Mouse (Mus musculus) megakaryocyte, adult 5-6 weeks (primary cell): ENCODE measurements around the gene Rtn4. TPM values are rescaled to one million over a fixed set of nuclear protein-coding genes. Genes with fewer than 3 reads are reported as not detected.

ENCODE experiments used
- total RNA-seq, 2 experiments: library from RNA; stranded (forward) in 1 of 2; stranded (reverse) in 1 of 2; fragments of 153-499, 151-499 nt in 1 of 2; fragments of 221-1000, 200-1000 nt in 1 of 2; gene quantifications; 2 replicates each; pipeline versions ENCODE4 v1.2.3 to v1.2.4; 2015 to 2017

Gene Rtn4
- total RNA-seq, 2 experiments from 2014 or later = 128 to 142 TPM

Other genes with a start within 250 kb of the Rtn4 start
- 27.6 and 32.4 TPM in 2 replicates for gene Prorsd1, start 177.9 kb upstream of the Rtn4 start, total RNA-seq (2015)
- gene Prorsd1, start 177.9 kb upstream of the Rtn4 start, total RNA-seq (2017) = 33.0 and 40.1 TPM in 2 replicates
- gene Mtif2, start 166.5 kb upstream of the Rtn4 start, total RNA-seq (2015) = 11.4 and 14.3 TPM in 2 replicates
- 35.4 and 35.9 TPM in 2 replicates for gene Mtif2, start 166.5 kb upstream of the Rtn4 start, total RNA-seq (2017)
- 0.41 and 0.49 TPM in 2 replicates for gene Clhc1, start 145.0 kb upstream of the Rtn4 start, total RNA-seq (2015)
- gene Clhc1, start 145.0 kb upstream of the Rtn4 start, total RNA-seq (2017) = 0.04 TPM in 1 of 2 replicates, not detected in the other
- gene Rps27a, start 144.8 kb upstream of the Rtn4 start, total RNA-seq (2015) = 1,480 and 1,646 TPM in 2 replicates
- 732 and 809 TPM in 2 replicates for gene Rps27a, start 144.8 kb upstream of the Rtn4 start, total RNA-seq (2017)
- 0.09 TPM in 1 of 2 replicates, not detected in the other for gene 4931440F15Rik, start 132.7 kb downstream of the Rtn4 start, total RNA-seq (2015)
- 0.28 and 0.29 TPM in 2 replicates for gene 4931440F15Rik, start 132.7 kb downstream of the Rtn4 start, total RNA-seq (2017)